Mouse (Mus musculus): ENCODE measurements around the gene Cmpk1. TPM values are rescaled to one million over a fixed set of nuclear protein-coding genes. Genes with fewer than 3 reads are reported as not detected.

The Cmpk1 gene
- polyA plus RNA-seq, 2 experiments, result 17.9 to 61.0 TPM

- Histone ChIP-seq H3K9ac (replicated peaks) (no peak overlapping the region), H3K4me2 (ENCODE audit: low read depth) (no peak overlapping the region), H3K36me3 (replicated peaks; ENCODE audit: control insufficient read depth, insufficient read depth, low read depth) (no peaks in the 10 kb centered on the region), H3K27ac (no peak overlapping the region), H3K4me1 (replicated peaks; ENCODE audit: control insufficient read depth in 2 of 2, insufficient read depth in 2 of 2, low read length in 1 of 2) (no peaks in the 10 kb centered on the region), H3K9me3 (ENCODE audit: control insufficient read depth, low read length) (no peaks in the 10 kb centered on the region), H3K4me3 (ENCODE audit: insufficient read depth in 1 of 2, low read depth in 2 of 2, low read length in 2 of 2) (no peak overlapping the region), H3K27me3 (ENCODE audit: control insufficient read depth, insufficient read depth, low read length) (no peaks in the 10 kb centered on the region)
- TF ChIP-seq EP300 (IDR thresholded peaks at IDR 0.05; ENCODE audit: low read depth) (no peak), CTCF (IDR thresholded peaks at IDR 0.05; ENCODE audit: low read depth) (no peak)
- DNase-seq (ENCODE audit: low read depth in 3 of 3, low spot score in 3 of 3) (no peak), ATAC-seq (ENCODE audit: insufficient read depth) (no peak)
- 37% methylated on average over 4 of the region's 4 CpGs for WGBS (ENCODE audit: insufficient replicate concordance)
These were observed 44.9 kb downstream of the Cmpk1 start for GRCm38 (mm10) chr4:114942112-114942511.

GRCm38 (mm10) chr4:114941311-114941710 is 45.7 kb downstream of the Cmpk1 start:
- Histone ChIP-seq H3K36me3 (replicated peaks; ENCODE audit: control insufficient read depth, insufficient read depth, low read depth) (no peaks in the 10 kb centered on the region), H3K27ac (no peak overlapping the region), H3K27me3 (ENCODE audit: control insufficient read depth, insufficient read depth, low read length) (no peaks in the 10 kb centered on the region), H3K4me1 (replicated peaks; ENCODE audit: control insufficient read depth in 2 of 2, insufficient read depth in 2 of 2, low read length in 1 of 2) (no peaks in the 10 kb centered on the region), H3K9me3 (ENCODE audit: control insufficient read depth, low read length) (no peaks in the 10 kb centered on the region), H3K4me2 (ENCODE audit: low read depth) (no peak overlapping the region), H3K4me3 (ENCODE audit: insufficient read depth in 1 of 2, low read depth in 2 of 2, low read length in 2 of 2) (no peak overlapping the region), H3K9ac (replicated peaks) (no peak overlapping the region)
- ATAC-seq (ENCODE audit: insufficient read depth) (no peak), DNase-seq (ENCODE audit: low read depth in 3 of 3, low spot score in 3 of 3) (no peak)
- WGBS (ENCODE audit: insufficient replicate concordance), result 60% methylated on average over 4 of the region's 4 CpGs
- TF ChIP-seq CTCF (IDR thresholded peaks at IDR 0.05; ENCODE audit: low read depth) (no peak), EP300 (IDR thresholded peaks at IDR 0.05; ENCODE audit: low read depth) (no peak)

DNA sequence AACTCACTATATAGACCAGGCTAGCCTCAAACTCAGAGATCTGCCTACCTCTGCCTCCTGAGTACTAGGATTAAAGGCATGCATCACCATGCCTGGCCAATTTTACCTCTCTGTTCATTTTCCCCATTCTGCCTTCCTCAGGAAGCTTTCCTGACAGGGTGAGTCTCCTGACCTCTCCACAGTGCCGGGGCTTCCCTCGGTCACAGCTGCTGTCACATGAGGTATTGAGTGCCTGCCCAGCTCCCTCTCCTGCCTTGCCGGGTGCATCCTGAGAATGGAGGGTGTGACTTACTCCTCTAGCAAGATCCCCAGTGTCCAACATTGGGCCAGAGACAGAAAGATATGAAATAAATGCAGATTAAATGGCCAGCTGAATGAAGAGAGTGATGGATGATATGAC is 48.8 kb downstream of the Cmpk1 start:
- Histone ChIP-seq H3K27ac (no peak overlapping the region), H3K4me1 (replicated peaks; ENCODE audit: control insufficient read depth in 2 of 2, insufficient read depth in 2 of 2, low read length in 1 of 2) (no peaks in the 10 kb centered on the region), H3K4me3 (ENCODE audit: insufficient read depth in 1 of 2, low read depth in 2 of 2, low read length in 2 of 2) (no peak overlapping the region), H3K9ac (replicated peaks) (no peak overlapping the region), H3K27me3 (ENCODE audit: control insufficient read depth, insufficient read depth, low read length) (no peaks in the 10 kb centered on the region), H3K9me3 (ENCODE audit: control insufficient read depth, low read length) (no peaks in the 10 kb centered on the region), H3K4me2 (ENCODE audit: low read depth) (no peak overlapping the region), H3K36me3 (replicated peaks; ENCODE audit: control insufficient read depth, insufficient read depth, low read depth) (no peaks in the 10 kb centered on the region)
- no peak for TF ChIP-seq EP300 (IDR thresholded peaks at IDR 0.05; ENCODE audit: low read depth)
- TF ChIP-seq CTCF (IDR thresholded peaks at IDR 0.05; ENCODE audit: low read depth), result no peak
- WGBS (ENCODE audit: insufficient replicate concordance), result 51% methylated on average over 3 of the region's 3 CpGs
- DNase-seq (ENCODE audit: low read depth in 3 of 3, low spot score in 3 of 3), result no peak
- ATAC-seq (ENCODE audit: insufficient read depth), result no peak

DNA sequence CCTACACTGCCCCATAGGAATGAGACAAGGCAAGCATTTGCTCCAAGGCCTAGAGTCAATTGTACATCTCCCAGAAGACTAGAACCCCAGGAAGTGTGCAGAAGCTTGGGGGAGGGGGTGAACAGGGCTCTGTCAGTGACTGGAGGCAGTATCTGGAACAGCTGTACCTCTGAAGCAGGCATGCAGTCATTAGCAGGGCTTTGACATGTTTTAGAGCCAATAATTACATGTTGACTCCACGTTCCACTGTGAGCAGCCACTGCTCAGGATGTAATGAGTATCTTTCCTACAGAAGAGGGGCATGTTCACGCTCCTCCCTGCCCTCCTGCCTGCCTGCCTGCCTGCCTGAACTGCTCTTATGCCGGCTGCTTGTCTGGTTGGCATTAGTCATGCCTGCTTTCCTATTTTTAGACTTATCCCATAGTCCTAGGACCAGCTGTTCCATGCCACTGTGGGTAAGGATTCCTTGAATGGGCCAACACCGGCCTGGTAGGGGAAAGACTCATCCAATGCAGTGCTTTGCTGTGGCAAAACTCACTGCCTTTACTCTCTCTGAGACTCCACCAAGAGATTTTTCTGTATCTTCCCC is 49.5 kb downstream of the Cmpk1 start:
- Histone ChIP-seq H3K4me3 (ENCODE audit: insufficient read depth in 1 of 2, low read depth in 2 of 2, low read length in 2 of 2) (no peak overlapping the region), H3K9ac (replicated peaks) (no peak overlapping the region), H3K4me1 (replicated peaks; ENCODE audit: control insufficient read depth in 2 of 2, insufficient read depth in 2 of 2, low read length in 1 of 2) (no peaks in the 10 kb centered on the region), H3K27ac (no peak overlapping the region), H3K36me3 (replicated peaks; ENCODE audit: control insufficient read depth, insufficient read depth, low read depth) (no peaks in the 10 kb centered on the region), H3K4me2 (ENCODE audit: low read depth) (no peak overlapping the region), H3K27me3 (ENCODE audit: control insufficient read depth, insufficient read depth, low read length) (no peaks in the 10 kb centered on the region; the same call in 1 of the 2 replicates), H3K9me3 (ENCODE audit: control insufficient read depth, low read length) (no peaks in the 10 kb centered on the region)
- 50% methylated on average over 4 of the region's 4 CpGs for WGBS (ENCODE audit: insufficient replicate concordance)
- TF ChIP-seq EP300 (IDR thresholded peaks at IDR 0.05; ENCODE audit: low read depth) (no peak), CTCF (IDR thresholded peaks at IDR 0.05; ENCODE audit: low read depth) (no peak)
- ATAC-seq (ENCODE audit: insufficient read depth) (no peak), DNase-seq (ENCODE audit: low read depth in 3 of 3, low spot score in 3 of 3) (no peak)

GRCm38 (mm10) chr4:114934188-114934587 is 52.9 kb downstream of the Cmpk1 start:
- no peak for TF ChIP-seq EP300 (IDR thresholded peaks at IDR 0.05; ENCODE audit: low read depth)
- no peaks in the 10 kb centered on the region for H3K36me3 ChIP-seq (replicated peaks; ENCODE audit: control insufficient read depth, insufficient read depth, low read depth)
- no peak for DNase-seq (ENCODE audit: low read depth in 3 of 3, low spot score in 3 of 3)
- no peaks in the 10 kb centered on the region; the same call in 1 of the 2 replicates for H3K27me3 ChIP-seq (ENCODE audit: control insufficient read depth, insufficient read depth, low read length)
- H3K27ac ChIP-seq, result no peak overlapping the region
- no peaks in the 10 kb centered on the region for H3K9me3 ChIP-seq (ENCODE audit: control insufficient read depth, low read length)
- no peak overlapping the region for H3K9ac ChIP-seq (replicated peaks)
- WGBS (ENCODE audit: insufficient replicate concordance), result 48% methylated on average over 6 of the region's 6 CpGs
- H3K4me2 ChIP-seq (ENCODE audit: low read depth), result no peak overlapping the region
- no peak for ATAC-seq (ENCODE audit: insufficient read depth)
- no peak overlapping the region for H3K4me3 ChIP-seq (ENCODE audit: insufficient read depth in 1 of 2, low read depth in 2 of 2, low read length in 2 of 2)
- no peaks in the 10 kb centered on the region for H3K4me1 ChIP-seq (replicated peaks; ENCODE audit: control insufficient read depth in 2 of 2, insufficient read depth in 2 of 2, low read length in 1 of 2)

All from liver, embryonic 14.5 days (tissue).